Mouse (Mus musculus) frontal cortex, postnatal 10 days (tissue): ENCODE measurements around the gene Bud13.

Source experiments
- DNase-seq, 2 experiments: peaks; one replicate each; pipeline ENCODE4 v3.0.0; 2022; ENCODE audit warnings: low spot score in 2 of 2, mixed read lengths in 1 of 2

Bud13 gene

DNA sequence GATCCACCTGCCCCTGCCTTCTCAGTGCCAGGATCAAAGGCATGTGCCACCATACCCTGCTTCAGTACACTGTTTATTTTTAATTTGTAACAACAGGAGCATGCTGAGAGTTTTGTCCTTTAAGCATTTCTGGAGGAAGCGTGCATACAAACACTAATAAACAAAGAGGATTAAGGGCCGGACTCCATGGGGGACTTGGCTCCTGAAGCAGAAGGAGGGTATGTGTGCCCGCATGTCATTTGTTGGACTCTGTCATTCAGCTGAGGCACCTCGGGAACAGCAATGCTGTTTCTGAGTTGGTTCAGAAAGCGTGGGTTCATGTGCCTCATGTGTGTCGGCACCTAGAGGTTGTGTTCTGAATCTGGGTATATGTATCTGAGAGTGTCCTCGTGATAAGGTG is 54.5 kb downstream of the Bud13 start:
- DNase-seq = no peak

GRCm38 (mm10) chr9:46337852-46338291 is 55.1 kb downstream of the Bud13 start:
- DNase-seq = peak in 1 of 2 experiments; percentile 67

DNA sequence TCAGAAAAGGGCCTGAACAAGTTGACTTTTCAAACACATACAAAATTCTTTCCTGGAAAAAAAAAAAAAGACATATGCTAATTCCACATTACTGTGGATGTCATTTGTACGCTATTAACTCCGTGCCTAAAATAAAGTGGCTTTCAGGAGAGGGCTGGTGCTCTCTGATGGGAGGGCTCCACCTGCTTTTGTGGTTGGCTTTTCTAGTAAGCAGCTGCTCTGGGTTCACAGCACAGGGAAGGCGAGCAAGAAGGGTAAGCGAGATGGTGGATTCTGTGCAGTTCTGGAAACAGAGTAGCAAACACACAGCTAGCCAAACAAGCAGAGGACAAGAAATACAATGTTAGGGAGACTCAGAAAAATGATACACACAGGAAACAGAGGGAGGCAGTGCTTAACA is 55.6 kb downstream of the Bud13 start:
- no peak for DNase-seq

DNA sequence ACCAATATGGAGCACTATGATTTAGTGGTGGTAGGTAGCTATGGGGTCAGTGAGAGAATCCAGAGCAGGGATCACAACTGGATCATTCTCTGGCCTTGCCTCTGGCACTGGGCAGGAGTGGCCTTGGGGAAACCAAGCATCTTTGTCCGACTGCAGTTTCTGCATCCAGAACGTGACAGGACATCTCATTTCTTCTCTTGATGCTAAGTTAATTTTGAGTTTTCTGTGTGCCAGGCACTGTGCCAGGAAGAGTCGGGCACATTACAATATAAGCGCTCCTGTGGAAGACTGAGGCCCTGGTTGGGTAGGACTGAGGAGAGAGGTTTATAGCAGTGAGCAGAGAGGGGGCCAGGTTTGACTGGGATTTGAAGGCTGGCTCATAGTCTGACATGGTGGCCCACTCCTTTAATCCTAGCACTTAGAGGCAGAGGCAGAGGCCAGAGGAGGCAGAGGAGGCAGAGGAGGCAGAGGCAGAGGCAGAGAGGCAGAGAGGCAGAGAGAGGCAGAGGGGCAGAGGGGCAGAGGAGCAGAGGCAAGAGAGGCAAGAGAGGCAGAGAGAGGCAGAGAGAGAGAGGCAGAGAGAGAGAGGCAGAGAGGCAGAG is 56.3 kb downstream of the Bud13 start:
- no peak for DNase-seq

DNA sequence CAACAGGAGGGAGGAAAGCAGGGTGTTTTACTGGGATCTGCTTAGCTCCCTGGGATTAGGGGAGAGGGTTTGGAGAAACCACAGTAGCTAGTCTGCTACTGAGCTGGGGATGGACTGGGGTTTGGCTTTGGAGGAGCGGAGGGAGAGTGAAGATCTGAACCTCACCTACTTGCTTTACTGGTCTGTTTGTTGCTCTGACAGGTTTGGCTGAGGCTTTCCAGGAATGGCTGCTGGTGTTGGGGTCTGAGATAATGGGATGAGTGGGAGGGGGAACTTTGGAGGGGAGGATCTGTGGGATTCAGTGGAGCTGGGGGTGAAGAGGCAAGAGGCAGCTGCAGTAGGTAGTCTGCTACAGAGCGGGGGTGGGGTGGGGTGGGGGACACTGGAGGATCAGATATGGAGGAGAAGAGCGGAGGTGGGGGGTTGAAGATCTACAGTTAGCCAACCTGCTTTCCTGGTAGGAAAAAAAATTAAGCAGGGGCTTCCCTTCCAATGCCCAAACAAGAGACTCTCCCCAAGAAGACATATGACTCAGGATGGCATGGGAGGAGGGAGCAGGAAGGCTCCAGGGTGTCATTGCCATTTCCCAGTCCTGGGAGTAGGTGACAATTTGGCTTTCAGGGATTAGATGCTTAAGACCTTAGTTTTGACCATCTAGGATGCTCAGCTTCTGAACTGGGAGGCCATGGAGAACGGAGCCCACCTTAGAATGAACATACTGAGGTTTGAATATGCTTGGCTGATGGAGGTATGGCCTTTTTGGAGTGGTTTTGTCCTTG is 63.3 kb downstream of the Bud13 start:
- DNase-seq = no peak
